In genomic region chr1:78196751-78197311, GRCm38 (mm10) we compare ENCODE assay signal across 8 mouse cellular contexts. TPM values are rescaled to one million over a fixed set of nuclear protein-coding genes. Genes with fewer than 3 reads are reported as not detected.
DNase-seq lines count a peak whose midpoint lies in the region; ATAC-seq and TF ChIP-seq lines count a peak whose summit lies in the region.

Gene Pax3 (minus strand): TSS chr1:78197134.

- H3K9ac ChIP-seq in embryonic facial prominence, embryonic 13.5 days: peak within 1 kb of the TSS; percentile 95
- peak within 1 kb of the TSS; percentile 29; the same call in 1 of the 2 replicates for H3K9ac ChIP-seq in midbrain, postnatal 0 days (replicated peaks; ENCODE audit: low read length, poor library complexity, severe bottlenecking)

- peaks cover 40% of the 10 kb centered on the region for H3K27me3 ChIP-seq in spleen, adult 2 months (ENCODE audit: control insufficient read depth, insufficient read depth, low read length)
- H3K27me3 ChIP-seq in embryonic facial prominence, embryonic 13.5 days: peaks cover 66% of the 10 kb centered on the region
- peaks cover 61% of the 10 kb centered on the region for H3K27me3 ChIP-seq in midbrain, postnatal 0 days (ENCODE audit: insufficient read depth, low read length)

- 3% methylated on average over 37 of the region's 37 CpGs for WGBS in spleen, adult 2 months
- under 1% methylated on average over 37 of the region's 37 CpGs for WGBS in embryonic facial prominence, embryonic 13.5 days
- WGBS in midbrain, postnatal 0 days: under 1% methylated on average over 35 of the region's 37 CpGs

- H3K4me2 ChIP-seq in embryonic facial prominence, embryonic 13.5 days: peak within 1 kb of the TSS; percentile 84
- H3K4me2 ChIP-seq in midbrain, postnatal 0 days (ENCODE audit: low read depth, low read length, poor library complexity, severe bottlenecking): peak within 1 kb of the TSS; percentile 40

- no peaks in the 10 kb centered on the region for H3K4me1 ChIP-seq in spleen, adult 2 months (ENCODE audit: control insufficient read depth, insufficient read depth, insufficient read length)
- H3K4me1 ChIP-seq in embryonic facial prominence, embryonic 13.5 days: peaks cover 52% of the 10 kb centered on the region
- H3K4me1 ChIP-seq in midbrain, postnatal 0 days (ENCODE audit: insufficient read depth, low read length): no peaks in the 10 kb centered on the region

- no peak within 1 kb of the TSS for H3K27ac ChIP-seq in spleen, adult 2 months (ENCODE audit: insufficient read depth, low read length)
- peak within 1 kb of the TSS; percentile 98 for H3K27ac ChIP-seq in embryonic facial prominence, embryonic 13.5 days
- 0 out of 2 replicates have a peak within 1 kb of the TSS, but pooled peaks have one; percentile 32 for H3K27ac ChIP-seq in midbrain, postnatal 0 days (ENCODE audit: low read depth, low read length)

- no peak for TF ChIP-seq POLR2A in spleen, adult 2 months (IDR thresholded peaks at IDR 0.05; ENCODE audit: low read depth, low read length)

- TF ChIP-seq CTCF in spleen, adult 2 months (IDR thresholded peaks at IDR 0.05; ENCODE audit: extremely low read depth, insufficient read depth, insufficient read length, insufficient replicate concordance): no peak
- TF ChIP-seq CTCF in midbrain, postnatal 0 days (IDR thresholded peaks at IDR 0.05): no peak

- no peaks in the 10 kb centered on the region for H3K9me3 ChIP-seq in embryonic facial prominence, embryonic 13.5 days
- H3K9me3 ChIP-seq in midbrain, postnatal 0 days (ENCODE audit: low read length): no peaks in the 10 kb centered on the region

- peak; percentile 72; the same call in 1 of the 2 replicates for ATAC-seq in embryonic facial prominence, embryonic 13.5 days (ENCODE audit: insufficient number of reproducible peaks, insufficient read depth, low FRiP score, low TSS enrichment, low read depth)
- peak; percentile 39 for ATAC-seq in midbrain, postnatal 0 days (ENCODE audit: low FRiP score)

- no peak for DNase-seq in spleen, adult 2 months (ENCODE audit: low read depth in 1 of 2, low spot score in 2 of 2)
- DNase-seq in spleen, adult 18-20 months: no peak
- peak; percentile 27 for DNase-seq in induced T-regulatory cell, adult 2 months (ENCODE audit: low read depth)
- DNase-seq in midbrain, postnatal 0 days (ENCODE audit: low spot score): peak; percentile 86
- no peak for DNase-seq in ovary, postnatal 36 days (ENCODE audit: low spot score)
- no peak for DNase-seq in lung, adult 18-20 months
- no peak for DNase-seq in kidney, adult 8-10 months

- H3K4me3 ChIP-seq in spleen, adult 2 months (ENCODE audit: extremely low read depth, insufficient read depth, insufficient read length): peak within 1 kb of the TSS; percentile 29; the same call in 1 of the 2 replicates
- peak within 1 kb of the TSS; percentile 74 for H3K4me3 ChIP-seq in embryonic facial prominence, embryonic 13.5 days
- H3K4me3 ChIP-seq in midbrain, postnatal 0 days (ENCODE audit: low read depth, low read length): peak within 1 kb of the TSS; percentile 39

- H3K36me3 ChIP-seq in spleen, adult 2 months (ENCODE audit: control insufficient read depth, insufficient read depth, low read length): no peaks in the 10 kb centered on the region
- 0 out of 2 replicates have a peak, but pooled peaks cover 4% of the 10 kb centered on the region for H3K36me3 ChIP-seq in embryonic facial prominence, embryonic 13.5 days
- no peaks in the 10 kb centered on the region for H3K36me3 ChIP-seq in midbrain, postnatal 0 days (ENCODE audit: insufficient read depth, low read length)

RNA-seq across cellular contexts. Expression of gene Pax3, which starts in this region (rescaled TPM):
- 0.26 TPM in 1 of 2 replicates, not detected in the other for polyA plus RNA-seq in spleen, adult 2 months (2012; rRNA removed)
- polyA plus RNA-seq in embryonic facial prominence, embryonic 13.5 days (2015; fragmentation: Nextera tagmentation; extraction: Ambion mirVana): 79.9 and 82.3 TPM in 2 replicates
- 5.3 and 5.8 TPM in 2 replicates for total RNA-seq in midbrain, postnatal 0 days (2014; rRNA removed)
- polyA plus RNA-seq in midbrain, postnatal 0 days (2015; fragmentation: Nextera tagmentation; extraction: Ambion mirVana): 4.4 and 4.5 TPM in 2 replicates

Comparison
In these comparisons a context has a peak if more than half of its experiments do, and no peak if none do; other contexts are left out.
1. RNA of gene Pax3 (polyA plus RNA-seq): 79.9 to 82.3 TPM in embryonic facial prominence, embryonic 13.5 days; 4.4 to 4.5 TPM in midbrain, postnatal 0 days and 0.26 TPM in spleen, adult 2 months; every median in the first group is over 10 times any median in the second.
2. DNase-seq: peak in induced T-regulatory cell, adult 2 months (single experiment) and midbrain, postnatal 0 days (single experiment); none in spleen, adult 2 months (0 of 2), spleen, adult 18-20 months (0 of 2), ovary, postnatal 36 days (single experiment), lung, adult 18-20 months (0 of 2) and kidney, adult 8-10 months (0 of 2).
3. Peak in every context shown above with its lines, with median percentiles within 50 percentile points of each other: H3K4me3 ChIP-seq.